Mouse (Mus musculus): ENCODE measurements around the gene Dmrt2.

Gene Dmrt2

DNA sequence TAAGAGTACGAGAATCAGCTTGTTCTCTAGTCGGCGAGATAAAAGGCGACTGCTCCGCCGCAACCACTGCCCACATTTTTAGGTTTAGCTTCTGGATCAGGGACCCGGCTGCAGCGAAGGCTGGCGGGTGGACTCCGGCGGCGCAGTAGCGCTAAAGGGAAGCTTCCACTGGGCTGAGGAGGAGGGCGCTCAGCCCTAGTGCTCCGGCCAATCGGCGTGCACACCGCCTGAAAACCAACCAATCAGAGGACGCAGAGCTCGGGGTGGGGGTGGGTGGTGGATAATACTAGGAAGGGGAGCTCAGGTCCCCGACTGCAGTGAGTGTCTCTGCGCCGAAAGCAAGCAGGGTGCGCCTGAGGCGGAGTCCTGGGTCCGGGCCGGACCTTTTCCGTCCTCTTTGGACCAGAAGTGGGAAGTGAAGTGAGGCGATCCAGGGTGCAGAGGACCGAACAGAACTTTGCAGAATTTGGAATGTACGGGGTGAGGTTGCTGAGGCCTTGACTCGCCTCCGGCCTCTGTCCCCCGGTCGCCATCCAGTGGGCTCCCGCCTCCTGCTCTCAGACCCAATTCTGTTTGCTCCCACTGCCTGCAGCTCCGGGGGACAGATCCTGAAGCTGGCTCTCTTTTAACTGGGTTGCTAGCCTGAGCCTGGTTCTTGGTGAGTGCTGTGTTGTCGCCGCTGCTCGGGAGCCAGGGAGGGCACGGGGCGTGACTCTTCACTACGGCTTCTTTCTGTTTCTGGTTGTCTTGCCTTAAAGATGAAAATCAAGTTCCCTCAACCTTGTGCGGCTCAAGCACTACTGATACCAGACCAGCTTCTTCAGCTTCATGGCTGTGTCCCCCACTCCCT, at the start of gene Dmrt2:
Gene Dmrt2, plus strand, starts transcription at position 311 of the 850 bp plus-strand sequence.
- DNase-seq (ENCODE audit: low read depth, low spot score), result peak; percentile 67

DNA sequence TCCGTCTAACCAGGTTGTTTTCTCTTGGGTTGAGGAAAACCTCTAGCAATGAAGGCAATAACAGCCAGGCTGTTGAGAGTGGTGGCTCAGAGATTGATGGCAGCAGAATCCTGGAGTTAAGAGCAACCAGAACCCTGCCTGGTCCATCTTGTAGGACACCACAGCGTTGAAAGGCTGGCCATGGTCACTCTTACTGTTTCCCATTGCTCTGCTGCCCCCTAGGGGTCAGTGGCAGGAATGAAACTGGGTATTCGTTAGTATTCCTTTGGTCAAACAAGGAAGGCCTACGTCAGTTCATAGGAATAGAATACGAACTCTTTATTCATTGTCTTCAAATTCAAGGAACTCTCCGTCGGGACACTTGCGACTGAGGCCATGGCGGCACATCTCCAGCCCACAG, 43.7 kb upstream of the Dmrt2 start:
- no peak for DNase-seq (ENCODE audit: low read depth, low spot score)

DNA sequence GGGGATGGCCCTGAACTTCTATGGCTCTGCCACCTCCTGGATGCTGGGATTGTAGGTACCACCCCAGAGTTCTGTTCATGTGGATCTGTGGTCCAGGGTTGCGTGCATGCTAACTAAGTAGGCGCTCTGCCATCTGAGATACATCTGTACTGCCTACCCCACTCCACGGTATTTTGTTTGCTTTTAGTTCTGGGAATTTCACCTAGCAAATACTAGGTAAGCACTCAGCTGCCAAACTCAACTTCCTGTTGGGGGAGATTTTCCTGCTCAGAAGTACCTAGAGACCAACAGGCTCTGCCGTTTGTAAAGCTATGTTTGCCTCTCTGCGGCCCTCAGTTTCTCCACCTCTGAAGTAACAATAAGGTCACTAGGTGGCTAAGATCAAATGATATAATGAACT, 37.1 kb upstream of the Dmrt2 start:
- no peak for DNase-seq (ENCODE audit: low read depth, low spot score)

DNA sequence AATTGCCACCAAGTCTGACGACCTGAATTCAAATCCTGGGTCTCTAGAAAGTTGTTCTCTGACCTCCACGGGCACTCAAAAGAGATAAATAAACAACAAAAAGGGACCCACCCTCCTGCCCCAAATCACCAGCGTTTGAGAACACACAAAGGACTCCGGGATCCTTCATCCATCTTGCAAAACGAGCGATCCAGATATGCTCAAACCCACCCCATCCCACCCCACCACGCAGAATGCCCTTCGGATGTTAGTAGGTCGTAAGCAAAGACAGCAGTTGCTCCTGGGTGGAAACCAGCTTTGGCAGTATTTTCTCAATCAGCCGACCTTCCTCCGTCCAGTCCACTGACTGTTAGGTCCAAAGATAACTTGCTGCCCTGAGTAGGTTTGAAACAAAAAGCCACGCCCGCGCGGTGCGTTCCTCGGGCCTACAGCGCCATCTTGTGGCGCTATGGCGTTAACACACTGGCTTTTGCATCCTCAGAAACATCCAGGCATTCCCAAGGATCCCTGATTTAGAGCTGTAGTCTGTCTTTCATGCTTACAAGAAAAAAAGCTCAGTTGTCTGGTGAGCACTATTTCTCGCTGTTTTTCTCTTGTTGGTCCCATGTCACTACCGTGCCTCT, 36.5 kb upstream of the Dmrt2 start:
- peak; percentile 69 for DNase-seq (ENCODE audit: low read depth, low spot score)

DNA sequence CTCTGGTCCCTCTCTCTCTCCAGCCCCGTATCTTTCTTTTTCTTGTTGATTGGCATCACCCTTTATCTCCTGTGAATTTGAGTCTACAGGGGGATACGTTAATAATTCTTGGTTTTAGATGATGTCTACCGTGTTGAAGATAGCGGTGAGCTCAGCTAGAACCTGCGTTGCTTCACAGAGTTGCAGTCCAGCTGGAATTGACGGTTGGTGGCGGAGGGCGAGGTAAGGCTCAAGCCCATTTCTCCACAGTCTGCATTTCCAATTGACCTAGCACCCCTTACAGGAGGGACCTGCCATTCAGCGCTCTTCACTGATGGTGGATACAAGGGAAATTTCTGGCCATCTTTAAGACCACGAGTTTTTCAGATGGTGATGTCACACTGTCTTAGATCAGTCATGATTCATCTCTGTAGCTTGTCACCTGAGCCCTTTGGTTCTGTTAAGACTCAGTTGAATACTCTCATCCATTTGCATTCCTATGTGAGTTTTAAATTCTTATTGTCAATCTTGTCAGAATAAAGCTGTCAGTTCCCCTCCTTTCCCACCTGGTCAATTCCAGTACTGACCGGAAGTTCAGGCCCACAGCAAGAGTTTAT, 33.3 kb upstream of the Dmrt2 start:
- no peak for DNase-seq (ENCODE audit: low read depth, low spot score)

DNA sequence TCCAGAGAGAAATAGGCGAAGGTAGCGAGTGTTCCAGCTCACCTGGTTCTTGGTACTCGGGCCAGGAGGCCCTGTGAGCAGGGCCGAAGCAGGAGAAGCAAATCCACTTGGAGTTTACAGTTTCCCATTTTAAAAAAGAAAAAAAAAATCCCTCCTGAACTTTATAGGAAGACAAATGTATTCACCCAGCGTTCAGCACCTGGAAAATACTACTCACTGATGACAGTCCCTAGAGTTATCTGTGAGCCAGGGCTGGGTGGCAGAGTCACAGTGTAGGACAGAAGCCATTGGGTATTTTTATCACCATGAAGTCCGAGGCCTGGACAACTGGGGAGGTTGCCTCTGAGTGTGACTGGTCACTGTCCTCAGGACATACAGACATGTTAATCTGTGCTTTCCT, 30.4 kb upstream of the Dmrt2 start:
- DNase-seq (ENCODE audit: low read depth, low spot score), result no peak

DNA sequence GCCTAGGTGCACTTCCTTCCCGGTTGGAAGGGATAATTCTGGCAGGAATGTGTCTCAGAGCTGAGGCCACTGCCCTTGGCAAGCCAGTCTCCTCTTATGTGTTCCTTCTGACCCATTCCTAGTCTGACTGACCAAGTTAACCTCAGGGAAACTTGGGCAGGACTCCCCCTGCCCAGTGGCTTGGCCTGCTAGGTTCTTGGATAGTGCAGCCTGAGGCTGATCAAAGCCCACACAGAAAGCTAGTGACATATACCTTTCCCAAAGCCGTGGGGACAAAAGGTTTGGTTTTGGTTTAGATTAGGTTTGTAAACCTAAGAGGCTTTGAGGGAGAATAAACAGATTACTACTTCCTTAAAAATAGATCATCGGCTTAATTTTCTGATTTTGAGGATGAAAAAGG, 25.1 kb upstream of the Dmrt2 start:
- no peak for DNase-seq (ENCODE audit: low read depth, low spot score)

DNA sequence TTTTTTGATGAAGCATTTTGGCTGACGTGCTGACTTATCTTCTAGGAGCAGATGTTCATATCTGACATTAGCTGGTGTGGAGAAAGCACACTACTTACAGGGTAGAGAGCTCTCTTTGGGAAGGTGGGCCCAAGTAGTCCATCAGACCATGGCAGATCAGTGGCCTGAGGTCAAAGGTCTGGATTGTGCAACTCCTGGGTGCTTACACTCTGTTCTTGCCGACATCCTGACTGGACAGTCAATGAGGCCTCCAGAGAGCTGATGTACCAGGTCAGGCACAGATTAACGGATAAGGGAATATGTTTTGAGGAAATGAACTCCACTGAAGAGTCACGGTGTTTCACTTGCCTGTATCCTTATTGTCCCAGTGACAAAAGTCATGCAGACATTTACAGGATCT, 23.5 kb upstream of the Dmrt2 start:
- no peak for DNase-seq (ENCODE audit: low read depth, low spot score)

DNA sequence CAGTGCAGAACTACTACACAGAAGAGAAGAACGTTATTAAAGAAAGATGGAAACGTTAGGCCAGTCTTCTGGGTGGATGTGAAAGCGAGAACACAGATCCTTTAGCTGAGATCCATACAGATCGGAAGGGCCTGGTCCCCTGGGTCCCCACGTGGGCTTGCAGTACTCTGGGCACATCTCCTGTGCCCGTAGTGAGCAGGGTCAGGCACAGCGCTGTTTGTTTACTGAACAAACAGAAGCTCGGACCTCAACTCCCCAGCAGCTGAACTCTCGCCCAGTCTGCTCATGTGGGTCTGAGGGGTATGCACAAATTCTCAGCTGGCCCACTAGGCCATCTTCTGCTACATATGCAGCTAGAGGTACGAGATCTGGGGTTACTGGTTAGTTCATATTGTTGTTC, 21.7 kb upstream of the Dmrt2 start:
- no peak for DNase-seq (ENCODE audit: low read depth, low spot score)

DNA sequence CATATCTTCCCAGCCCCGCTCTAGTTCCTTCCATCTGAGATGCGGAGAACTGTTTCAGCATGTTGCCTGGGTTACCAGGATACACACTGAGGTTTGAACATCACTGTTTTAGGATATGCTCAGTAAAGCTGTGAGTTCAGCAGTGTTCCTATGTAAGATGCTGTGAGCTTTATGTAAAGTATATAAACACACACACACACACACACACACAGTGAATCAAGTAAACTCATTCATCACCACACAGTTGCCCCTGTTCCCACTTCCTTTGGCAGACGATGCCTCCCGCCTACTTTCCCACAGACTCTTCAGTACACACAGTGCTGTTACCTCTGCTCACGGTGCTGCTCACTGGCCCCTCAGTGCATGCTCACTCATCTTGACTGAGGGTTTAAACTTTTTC, 19.7 kb upstream of the Dmrt2 start:
- DNase-seq (ENCODE audit: low read depth, low spot score), result no peak

DNA sequence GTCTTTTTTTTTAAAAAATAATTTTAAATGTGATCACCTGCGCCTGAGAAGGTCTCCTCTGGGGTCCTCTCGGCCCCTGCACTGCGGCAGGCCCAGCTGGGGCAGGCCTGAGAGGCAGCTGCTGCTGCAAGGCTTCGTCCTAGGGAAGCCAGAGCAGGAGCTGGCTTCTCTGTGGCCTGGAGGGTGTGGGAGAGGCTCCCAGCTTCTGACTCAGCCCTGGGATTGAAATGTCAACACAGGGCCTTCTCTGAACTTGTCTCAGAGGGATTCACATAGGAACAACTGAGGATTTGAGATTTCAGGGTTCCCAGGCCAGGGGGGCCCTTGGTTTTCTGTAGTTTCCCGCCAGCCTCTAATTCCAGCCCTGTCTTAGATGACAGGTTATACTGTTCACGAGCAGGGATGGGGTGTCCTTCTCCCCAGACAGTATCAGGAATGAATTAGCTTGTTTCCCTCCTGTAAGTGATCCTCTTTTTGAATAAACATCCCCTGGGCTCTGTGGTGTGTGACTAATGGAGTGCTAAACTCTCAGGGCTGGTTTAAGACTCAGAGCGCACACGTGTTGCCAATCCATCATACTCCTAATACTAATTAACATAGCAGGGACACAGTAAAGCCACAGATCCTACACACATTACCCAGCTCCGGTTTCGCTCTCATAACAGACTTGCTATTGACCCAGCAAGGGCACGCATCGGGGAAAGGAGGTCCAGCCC, 18.0 kb upstream of the Dmrt2 start:
- DNase-seq (ENCODE audit: low read depth, low spot score), result no peak

DNA sequence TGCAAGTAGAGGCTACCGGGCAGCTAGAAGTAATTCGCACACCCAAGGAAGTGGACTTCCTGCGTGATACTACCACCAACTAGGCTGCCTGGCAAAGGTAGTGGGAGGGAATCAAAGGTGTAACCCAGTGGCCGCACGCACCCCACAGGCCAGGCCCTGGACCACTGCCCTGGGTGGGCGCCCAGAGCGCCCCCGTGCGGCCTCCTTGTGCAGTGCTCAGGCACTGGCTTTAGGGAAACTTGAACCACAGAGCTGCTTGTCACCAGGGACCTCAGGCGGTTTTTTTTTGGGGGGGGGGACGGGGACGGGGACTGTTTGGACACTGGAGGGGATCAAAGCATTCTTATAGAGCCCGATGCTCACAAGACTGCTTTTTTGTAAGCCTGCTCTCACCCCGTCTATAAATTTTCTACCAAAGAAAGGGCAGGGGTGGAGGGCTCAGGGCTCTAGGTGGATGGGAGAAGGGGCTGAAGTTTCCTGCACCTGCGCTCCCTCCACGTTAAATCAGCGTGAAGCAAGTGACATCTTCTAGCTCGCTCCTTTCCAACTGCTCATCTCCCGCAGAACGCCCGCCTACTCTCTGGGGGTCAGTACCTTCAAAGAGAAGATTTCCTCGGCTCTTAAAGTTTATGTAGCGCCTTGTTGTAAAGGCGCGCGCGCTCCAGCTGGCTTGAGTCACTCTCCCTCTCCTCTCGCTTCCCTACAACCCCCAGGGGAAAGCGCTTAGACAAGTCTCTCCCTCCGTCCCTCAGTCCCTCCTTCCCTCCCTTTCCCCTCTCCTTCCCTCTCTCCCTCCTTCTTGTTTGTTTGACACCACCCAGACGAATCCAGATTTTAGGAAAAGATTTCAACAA, 6.5 kb upstream of the Dmrt2 start:
- DNase-seq (ENCODE audit: low read depth, low spot score), result no peak

DNA sequence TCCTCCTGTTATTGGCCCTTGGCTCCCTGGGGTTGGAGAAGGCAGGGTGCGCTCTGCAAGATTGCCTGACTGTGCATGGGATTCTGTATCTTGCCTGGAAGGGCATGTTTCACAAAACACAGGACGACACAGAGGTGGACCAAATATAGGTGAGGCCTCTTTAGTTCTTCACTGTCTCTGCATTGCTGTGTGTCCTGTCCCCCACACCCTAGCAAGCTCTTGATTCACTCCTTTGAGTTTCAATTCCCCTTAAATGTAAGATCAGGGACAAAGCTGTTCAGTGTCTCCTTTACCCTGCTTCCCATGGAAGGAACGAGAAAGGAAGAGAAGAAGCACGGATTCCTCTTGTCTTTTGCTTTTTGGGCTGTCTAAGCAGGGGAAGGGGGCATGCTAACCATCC, 4.4 kb upstream of the Dmrt2 start:
- no peak for DNase-seq (ENCODE audit: low read depth, low spot score)

DNA sequence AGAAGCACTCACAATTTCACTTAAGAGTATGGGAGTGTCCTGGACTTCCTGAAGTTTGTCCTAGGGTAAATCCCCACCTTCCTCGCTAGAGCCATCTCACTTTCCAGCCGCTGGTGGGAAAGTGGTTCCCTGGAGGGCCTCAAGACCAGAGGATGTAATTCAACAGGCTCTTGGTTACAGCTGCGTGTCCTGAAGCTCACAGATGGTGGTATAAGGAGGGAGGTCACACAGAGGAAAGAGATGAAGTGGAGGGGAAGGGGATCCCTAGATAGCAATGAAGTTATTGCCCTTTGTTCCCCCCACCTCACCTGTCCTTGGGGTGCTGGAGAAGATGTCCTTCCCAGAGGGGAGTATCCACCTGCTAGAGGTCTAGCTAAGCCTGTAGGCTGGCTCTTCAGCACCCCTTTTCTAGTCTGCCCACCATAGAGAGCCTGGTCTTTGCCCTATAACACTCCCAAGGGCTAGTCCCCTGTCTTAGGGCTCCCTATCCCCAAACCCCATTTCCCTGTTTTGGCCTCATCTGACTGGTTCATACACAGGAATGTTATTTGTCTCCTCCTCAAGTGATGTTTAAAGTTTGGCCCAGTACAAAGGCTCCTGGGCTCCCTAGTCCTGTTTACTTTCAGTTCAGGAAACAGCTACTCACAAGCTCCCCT, 2.5 kb upstream of the Dmrt2 start:
- DNase-seq (ENCODE audit: low read depth, low spot score), result no peak

DNA sequence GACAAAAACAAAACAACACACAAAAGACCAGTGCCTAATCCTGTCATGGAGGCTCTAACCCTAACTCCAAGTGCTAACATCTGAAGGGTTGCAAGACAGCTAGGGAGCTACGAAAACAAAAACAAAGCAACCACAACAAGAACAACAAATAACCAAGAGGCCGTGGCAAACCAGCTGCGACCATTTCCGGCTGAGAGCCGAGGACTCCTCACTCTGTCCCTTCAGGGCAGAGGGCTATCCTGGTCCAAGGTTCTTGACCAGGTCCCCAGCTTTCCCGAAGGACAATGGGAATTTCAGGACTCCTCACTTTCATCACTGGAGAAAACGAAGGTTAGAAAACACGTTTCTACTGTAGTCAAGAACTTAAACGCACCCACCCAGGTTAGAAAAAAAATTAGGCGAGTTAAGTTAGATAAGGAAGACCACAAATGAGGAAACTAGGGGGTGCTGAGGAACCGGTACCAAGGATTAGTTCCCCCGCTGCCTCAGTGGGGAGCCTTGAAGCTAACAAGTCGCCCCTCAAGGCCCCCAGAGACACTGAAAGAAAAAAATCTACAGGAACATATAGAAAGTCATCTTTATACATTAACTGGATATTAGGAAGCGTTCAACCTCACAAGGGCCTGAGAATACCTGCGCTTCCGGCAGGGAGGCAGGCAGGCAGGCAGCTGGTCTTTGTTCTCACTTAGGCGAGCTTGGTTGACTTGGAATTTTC, 1.5 kb upstream of the Dmrt2 start:
- DNase-seq (ENCODE audit: low read depth, low spot score), result no peak

DNA sequence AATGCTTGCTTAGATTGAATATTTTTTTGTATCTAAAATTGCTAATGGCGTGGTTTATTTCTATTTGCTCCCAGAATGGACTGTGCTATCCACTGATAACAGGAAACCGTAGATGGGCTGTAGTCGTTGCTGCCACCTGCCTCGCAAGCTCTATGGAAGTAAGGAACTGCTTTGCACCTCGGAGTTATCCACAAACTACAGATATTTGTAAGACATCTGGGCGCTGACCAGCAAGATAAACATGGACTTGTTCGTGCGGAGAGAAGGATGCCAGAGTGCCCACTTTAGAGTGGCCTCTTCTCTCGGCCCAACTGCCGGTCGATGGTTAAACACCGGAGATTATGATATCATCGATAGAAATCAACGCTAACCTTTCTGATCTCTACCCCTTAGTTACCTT, 530 bp upstream of the Dmrt2 start:
- DNase-seq (ENCODE audit: low read depth, low spot score), result no peak

DNA sequence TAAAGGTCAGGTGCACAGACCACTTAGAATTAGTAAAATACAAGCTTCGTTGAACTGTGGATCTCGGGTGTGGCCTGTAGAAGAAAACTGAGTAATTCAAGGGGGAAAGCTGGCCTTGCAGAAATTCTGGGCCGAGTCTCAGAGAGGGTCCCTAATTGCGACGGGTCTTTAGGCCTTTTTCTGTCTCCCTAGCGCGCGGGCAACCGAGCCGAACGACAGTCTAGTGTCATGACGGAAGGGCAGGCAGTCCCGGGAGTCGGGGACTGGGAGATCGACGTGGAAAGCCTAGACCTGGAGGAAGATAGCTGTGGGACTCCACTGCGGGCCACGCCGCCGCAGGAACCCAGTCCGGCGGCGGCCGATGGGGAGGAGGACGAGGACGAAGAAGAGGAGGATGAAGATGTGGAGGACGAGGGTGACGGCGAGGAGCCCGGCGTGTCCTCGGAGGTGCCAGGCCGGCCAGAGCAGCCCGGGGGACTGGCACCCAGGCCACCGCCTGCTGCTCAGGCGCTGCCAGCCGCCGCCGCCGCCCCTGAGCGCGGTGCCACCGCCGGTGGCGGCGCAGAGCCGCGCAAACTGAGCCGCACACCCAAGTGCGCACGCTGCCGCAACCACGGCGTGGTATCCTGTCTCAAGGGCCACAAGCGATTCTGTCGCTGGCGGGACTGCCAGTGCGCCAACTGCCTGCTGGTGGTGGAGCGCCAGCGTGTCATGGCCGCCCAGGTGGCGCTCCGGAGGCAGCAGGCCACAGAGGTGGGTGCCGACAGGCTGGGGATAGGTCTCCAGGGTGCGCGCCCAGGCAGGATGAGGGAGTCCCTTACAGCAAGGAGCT, 1.2 kb downstream of the Dmrt2 start:
- no peak for DNase-seq (ENCODE audit: low read depth, low spot score)

DNA sequence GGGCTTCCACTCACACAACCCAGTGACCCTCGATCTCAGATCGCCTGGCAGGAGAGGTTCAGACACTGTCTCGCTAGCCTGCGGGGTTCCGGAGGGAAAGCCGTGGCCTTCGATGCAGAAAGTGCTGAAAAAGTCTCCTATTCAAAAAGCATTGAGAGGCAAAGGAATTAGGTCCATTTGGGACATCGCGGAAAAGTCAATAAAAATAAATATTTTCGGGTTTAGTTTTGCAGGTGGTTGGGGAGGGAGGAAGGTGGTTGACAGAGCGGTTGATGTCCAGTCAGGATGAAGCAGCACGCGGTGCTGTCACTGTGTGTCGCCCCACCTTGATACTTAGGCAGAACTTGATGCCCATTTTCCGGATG, 1.8 kb downstream of the Dmrt2 start:
- no peak for DNase-seq (ENCODE audit: low read depth, low spot score)

DNA sequence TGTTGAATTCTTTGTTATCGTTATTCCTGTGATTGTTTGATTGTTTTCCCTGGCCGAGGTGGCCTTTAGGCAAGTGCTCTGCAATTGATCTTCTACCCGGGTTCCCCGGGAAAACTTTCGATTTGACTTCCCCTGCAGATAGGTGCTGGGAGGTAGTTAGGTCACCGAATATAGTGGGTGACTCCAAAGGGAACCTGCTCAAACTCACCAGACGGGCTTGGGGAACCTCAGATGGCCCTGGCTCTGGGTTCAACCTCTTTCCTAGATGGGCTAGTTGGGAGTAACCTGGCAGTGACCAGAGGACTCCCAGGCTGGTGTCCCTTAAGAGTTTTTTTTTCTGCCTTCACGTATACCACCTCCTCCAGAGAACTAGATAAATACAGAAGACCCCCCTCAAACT, 2.5 kb downstream of the Dmrt2 start:
- DNase-seq (ENCODE audit: low read depth, low spot score), result no peak

All from brain, embryonic 18.5 days (tissue).